Mouse (Mus musculus): ENCODE measurements at regions not wholly inside any gene's neighbourhood (a gene's known extent, or its start where the extent isn't known, plus 50 kb on each side); places are given as distances from the start of the nearest gene placed in this dataset.

GRCm38 (mm10) chr8:115539600-115539999, 168.0 kb downstream of the Maf start:
- TF ChIP-seq CTCF (IDR thresholded peaks at IDR 0.05; ENCODE audit: insufficient read depth, low read depth, low read length), result no peak
- TF ChIP-seq POLR2A (IDR thresholded peaks at IDR 0.05; ENCODE audit: insufficient read depth, low read depth, low read length), result no peak
